Mouse (Mus musculus) kidney, adult 9 months (tissue): ENCODE measurements at regions not wholly inside any gene's neighbourhood (a gene's known extent, or its start where the extent isn't known, plus 50 kb on each side); places are given as distances from the start of the nearest gene placed in this dataset.
"Not testable (repeated sequence)": the region's sequence is repeated elsewhere in the genome, so short reads cannot be mapped to it uniquely, and the experiment has no call there.

Experiments used
- DNase-seq: peaks from one replicate; pipeline ENCODE4 v3.0.0; 2022

- no peak for DNase-seq
These were observed 50.7 kb downstream of the H2al2a start for GRCm38 (mm10) chr2:17946047-17946446.

- DNase-seq = no peak
These were observed 51.3 kb downstream of the H2al2a start for GRCm38 (mm10) chr2:17945369-17945915.

GRCm38 (mm10) chr2:17943506-17943905, 53.3 kb downstream of the H2al2a start:
- DNase-seq = no peak

- DNase-seq = peak; percentile 23
These were observed 54.0 kb downstream of the H2al2a start for GRCm38 (mm10) chr2:17942528-17943387.

GRCm38 (mm10) chr2:17941921-17942320, 54.8 kb downstream of the H2al2a start:
- DNase-seq = no peak

DNA sequence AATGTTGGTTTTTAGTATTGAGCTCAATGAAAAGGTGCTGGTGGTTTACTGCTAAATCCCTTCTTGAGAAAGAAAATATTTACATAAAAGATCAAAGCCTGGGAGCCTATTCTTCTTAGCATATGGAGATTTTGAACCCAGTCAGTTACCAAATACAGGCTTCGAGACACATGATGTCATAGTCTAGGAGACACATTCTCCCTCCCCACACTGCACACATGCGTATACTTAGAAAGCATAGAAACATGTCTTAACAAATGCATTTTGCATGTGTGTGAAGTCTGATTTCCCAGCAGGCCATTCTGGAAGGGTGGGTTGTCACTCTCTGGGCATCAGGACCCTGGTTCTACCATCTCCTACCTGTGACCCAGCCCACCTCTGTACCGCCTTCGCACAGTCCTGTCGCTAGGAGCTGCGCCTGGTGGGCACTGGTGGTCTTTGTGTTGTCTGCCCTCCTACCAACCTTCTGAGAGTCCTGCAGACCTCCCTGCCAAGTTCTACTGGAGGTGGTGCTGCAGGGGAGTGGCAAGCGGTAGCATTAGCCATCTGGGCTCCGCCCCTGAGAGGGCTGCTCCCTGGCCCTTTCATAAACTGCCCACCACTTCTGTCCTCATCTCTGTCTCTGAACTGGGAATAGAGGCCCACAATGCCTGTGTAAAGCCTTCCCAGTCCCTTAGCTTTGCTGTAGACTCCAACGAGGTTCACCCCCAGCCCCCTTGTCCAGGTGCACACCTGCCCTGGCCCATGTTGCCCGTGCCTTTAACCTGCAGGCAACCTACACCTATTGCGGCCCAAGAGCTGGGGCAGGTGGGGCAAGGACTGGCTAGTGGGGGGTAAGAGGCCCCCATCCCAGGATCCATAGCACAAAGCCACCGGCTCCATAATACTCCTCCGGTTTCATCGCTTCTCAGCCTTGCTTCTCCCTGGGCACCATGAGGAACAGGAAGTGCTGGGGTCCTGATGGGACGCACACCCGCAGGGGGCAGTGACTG, 56.6 kb downstream of the H2al2a start:
- not testable (repeated sequence) for DNase-seq

- no peak for DNase-seq
These were observed 57.4 kb downstream of the H2al2a start for GRCm38 (mm10) chr2:17939183-17939856.

DNA sequence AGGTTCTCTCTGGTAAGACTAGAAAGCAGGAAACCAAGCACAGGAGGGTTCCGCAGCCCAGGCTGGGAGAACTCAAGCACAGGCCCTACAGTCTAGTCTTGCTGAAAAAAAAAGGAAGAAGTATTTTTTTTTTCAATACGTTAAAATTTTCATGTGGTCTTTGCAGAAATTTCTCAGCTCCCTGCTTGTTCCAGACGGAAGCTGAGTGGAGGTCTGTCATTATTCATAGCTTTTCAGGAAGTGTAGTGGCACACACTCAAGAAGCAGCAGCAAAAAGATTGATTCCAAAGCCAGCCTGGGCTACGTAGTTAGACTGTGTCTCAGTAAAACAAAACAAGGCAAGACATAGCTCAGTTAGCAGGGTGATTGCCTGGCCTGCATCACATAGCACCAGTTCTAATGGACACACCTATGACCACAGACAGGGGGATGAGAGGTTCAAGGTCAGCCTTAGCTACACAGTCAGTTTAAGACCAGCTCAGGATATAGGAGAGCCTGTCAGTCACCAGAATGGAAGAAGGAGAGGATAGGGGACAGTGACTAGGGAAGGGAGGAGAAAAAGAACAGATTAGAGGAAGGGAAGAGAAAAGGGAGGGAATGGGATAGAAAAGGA, 60.1 kb downstream of the H2al2a start:
- DNase-seq = no peak

- DNase-seq = no peak
These were observed 60.8 kb downstream of the H2al2a start for GRCm38 (mm10) chr2:17935916-17936315.

- no peak for DNase-seq
These were observed 61.3 kb downstream of the H2al2a start for GRCm38 (mm10) chr2:17935466-17935865.

- no peak for DNase-seq
These were observed 62.1 kb downstream of the H2al2a start for GRCm38 (mm10) chr2:17934610-17935009.

DNA sequence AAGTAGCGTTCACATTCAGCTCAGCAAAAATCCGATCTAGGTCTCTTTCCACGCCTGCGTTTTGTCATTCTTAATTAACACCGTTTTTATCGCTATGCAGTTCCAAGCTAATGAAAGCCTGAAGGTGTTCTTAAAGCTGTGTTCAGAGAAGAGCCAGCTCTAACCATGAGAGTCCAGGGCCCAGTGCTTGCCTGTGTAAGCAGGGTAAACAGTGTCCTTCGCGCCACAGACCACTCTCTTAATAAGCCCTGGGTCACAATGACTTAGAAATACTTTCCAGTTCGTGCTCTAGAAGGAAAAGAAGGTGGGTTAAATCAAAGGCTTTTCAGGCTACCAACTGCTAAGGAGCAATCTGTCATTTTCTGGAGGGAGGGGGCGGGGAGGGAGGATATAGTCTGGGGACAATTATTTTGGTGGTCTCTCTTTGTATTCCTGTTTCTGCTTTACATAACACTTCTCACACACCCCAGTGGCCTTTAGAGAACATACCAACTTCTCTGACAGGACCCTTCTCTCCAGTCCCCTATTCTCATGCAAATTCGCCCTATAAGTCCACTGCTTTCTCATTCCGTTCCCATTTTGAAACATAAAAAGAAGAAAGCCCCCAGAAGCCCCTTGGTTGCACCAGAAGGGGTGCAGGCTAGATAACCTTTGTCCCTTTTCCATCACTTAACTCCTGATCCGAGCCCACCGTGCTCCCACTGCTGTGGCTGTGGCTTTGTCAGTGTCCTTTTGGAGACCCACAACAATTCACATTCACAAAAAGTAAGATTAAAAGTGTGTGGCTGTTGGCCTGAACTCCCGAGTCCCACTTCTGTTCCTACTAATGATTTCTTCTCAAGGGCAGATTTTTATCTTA, 63.6 kb downstream of the H2al2a start:
- DNase-seq = no peak

- DNase-seq = no peak
These were observed 64.3 kb downstream of the H2al2a start for GRCm38 (mm10) chr2:17932426-17932931.

DNA sequence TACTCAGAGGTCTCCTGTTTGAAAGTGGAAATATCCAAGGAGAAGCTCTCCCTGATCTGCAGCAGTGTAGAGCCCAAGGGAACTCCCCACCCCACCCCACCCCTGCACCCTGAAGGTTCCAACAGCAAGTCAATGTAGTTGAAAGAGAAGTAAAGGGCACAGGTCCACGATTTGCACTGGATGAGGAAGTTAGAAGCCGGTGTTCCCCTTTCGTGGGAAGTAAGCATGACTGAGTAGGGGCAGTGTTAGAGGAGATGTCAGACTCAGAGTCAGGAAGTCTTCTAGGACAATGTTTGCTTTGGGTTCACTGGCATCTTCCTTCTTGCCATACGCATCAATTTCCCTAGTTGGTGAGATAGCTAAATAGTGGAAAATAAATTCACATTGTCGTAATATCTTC, 64.9 kb downstream of the H2al2a start:
- DNase-seq = no peak

GRCm38 (mm10) chr2:17918861-17919648, 77.7 kb downstream of the H2al2a start:
- no peak for DNase-seq

DNA sequence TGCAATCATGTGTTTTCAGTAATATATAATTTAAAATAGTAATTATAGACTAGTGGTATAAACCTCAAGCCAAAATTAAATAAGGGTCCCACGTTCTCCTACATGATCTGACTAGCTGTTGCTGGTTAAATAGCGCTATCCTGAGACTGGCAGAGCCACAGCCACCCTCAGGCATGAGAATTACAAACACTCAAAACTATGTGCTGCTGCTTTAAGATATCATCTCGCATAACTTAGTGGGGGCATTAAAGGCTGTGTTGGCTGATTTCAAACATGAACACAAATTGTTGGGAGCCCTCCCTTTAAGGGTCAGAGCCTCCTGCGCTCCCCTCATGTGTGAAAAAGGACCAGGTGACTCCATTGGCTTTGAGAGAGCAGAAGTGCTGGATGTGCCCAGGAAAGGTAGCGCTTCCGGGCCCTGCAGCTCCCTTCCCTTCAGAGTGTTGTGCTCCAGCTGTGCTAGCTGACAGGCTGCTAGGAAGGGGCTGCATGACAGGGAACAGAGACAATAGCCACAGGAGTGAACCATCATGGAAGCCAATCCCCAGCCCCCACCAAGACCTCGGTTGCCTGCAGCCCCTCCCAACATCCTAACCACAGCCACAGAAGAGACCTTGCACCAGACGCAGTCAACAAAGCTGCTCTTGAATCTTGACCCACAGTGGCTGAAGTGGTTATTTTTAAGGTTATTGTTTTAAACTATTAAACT, 79.4 kb downstream of the H2al2a start:
- DNase-seq = no peak

- DNase-seq = no peak
These were observed 94.1 kb downstream of the H2al2a start for GRCm38 (mm10) chr2:17902616-17903015.

GRCm38 (mm10) chr2:17900202-17900601, 96.6 kb downstream of the H2al2a start:
- no peak for DNase-seq

GRCm38 (mm10) chr2:17898780-17899179, 98.0 kb downstream of the H2al2a start:
- no peak for DNase-seq

DNA sequence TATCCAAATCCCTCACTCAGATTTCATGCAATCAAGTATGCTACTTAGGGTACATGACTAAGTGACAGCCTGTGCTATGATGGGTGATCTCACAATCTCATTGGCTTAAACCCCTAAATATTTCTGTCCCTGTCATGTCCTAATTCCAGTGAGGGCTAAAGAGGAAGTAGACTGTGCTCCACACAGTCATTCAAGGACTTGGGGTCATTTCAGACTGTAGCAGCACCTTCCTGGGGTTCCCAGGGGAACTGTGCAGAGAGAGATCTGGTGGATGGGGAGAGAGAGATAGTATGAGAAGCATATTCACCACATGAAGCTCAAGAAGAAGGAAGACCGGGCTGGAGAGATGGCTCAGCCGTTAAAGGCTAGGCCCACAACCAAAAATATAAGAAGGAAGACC, 100.7 kb downstream of the H2al2a start:
- no peak for DNase-seq
